Mouse (Mus musculus): ENCODE measurements at regions not wholly inside any gene's neighbourhood (a gene's known extent, or its start where the extent isn't known, plus 50 kb on each side); places are given as distances from the start of the nearest gene placed in this dataset.
"Not testable (repeated sequence)": the region's sequence is repeated elsewhere in the genome, so short reads cannot be mapped to it uniquely, and the experiment has no call there.

- H3K9me3 ChIP-seq (ENCODE audit: control insufficient read depth, low read length); H3K36me3 ChIP-seq (ENCODE audit: control insufficient read depth, insufficient read depth, low read length); H3K27ac ChIP-seq (ENCODE audit: low read depth, low read length); H3K27me3 ChIP-seq (replicated peaks; ENCODE audit: control insufficient read depth, insufficient read depth, low read length); H3K4me1 ChIP-seq (ENCODE audit: control insufficient read depth, insufficient read depth, low read depth, low read length); ATAC-seq: not testable (repeated sequence)
- peak overlapping the region; percentile 25 for H3K4me2 ChIP-seq (ENCODE audit: low read length)
- WGBS: 0% methylated on average over 7 of the region's 53 CpGs
- peak overlapping the region; percentile 31 for H3K9ac ChIP-seq (ENCODE audit: low read depth, low read length)
- peak overlapping the region; percentile 42 for H3K4me3 ChIP-seq (ENCODE audit: low read length)
These were observed 566.6 kb upstream of the Gm21863 start for GRCm38 (mm10) chr12:19387706-19388105.

All from hindbrain, embryonic 16.5 days (tissue).